Mouse (Mus musculus) liver, embryonic 16.5 days (tissue): ENCODE measurements around the gene Rnft2. TPM values are rescaled to one million over a fixed set of nuclear protein-coding genes. Genes with fewer than 3 reads are reported as not detected.

ENCODE experiments used
- ATAC-seq: fragments of 200-750 bp; cut with Nextera tagmentation; 2 replicates; pipeline ENCODE4 v1.8.0; 2017; ENCODE audit warnings: low read depth, mild to moderate bottlenecking, moderate number of reproducible peaks, moderate library complexity
- H3K27ac ChIP-seq: fragments of 300-500 bp; sonication (generic); 2 replicates; pipeline ENCODE4 v1.5.1; 2014; ENCODE audit warnings: mild to moderate bottlenecking, low read length
- H3K27me3 ChIP-seq: fragments of 300-500 bp; sonication (generic); 2 replicates; pipeline ENCODE4 v1.6.1; 2014; ENCODE audit warnings: low read depth, low read length, mixed read lengths; ENCODE audit not compliant: control insufficient read depth, insufficient read depth
- H3K36me3 ChIP-seq: fragments of 300-500 bp; sonication (generic); 2 replicates; pipeline ENCODE4 v1.6.1; 2014; ENCODE audit warnings: mild to moderate bottlenecking; ENCODE audit not compliant: control insufficient read depth, insufficient read depth
- H3K4me1 ChIP-seq: fragments of 300-500 bp; sonication (generic); 2 replicates; pipeline ENCODE4 v1.6.1; 2014; ENCODE audit warnings: low read depth, low read length, mixed read lengths; ENCODE audit not compliant: control insufficient read depth
- H3K4me2 ChIP-seq: fragments of 300-500 bp; sonication (generic); 2 replicates; pipeline ENCODE4 v1.6.1; 2014; ENCODE audit warnings: low read depth, low read length, mixed read lengths
- H3K4me3 ChIP-seq: fragments of 300-500 bp; sonication (generic); 2 replicates; pipeline ENCODE4 v1.5.1; 2014; ENCODE audit warnings: low read depth, mild to moderate bottlenecking, low read length
- H3K9ac ChIP-seq: fragments of 300-500 bp; sonication (generic); 2 replicates; pipeline ENCODE4 v1.6.1; 2014; ENCODE audit warnings: low read depth, low read length
- H3K9me3 ChIP-seq: fragments of 300-500 bp; sonication (generic); replicated peaks from 2 replicates; pipeline ENCODE4 v1.6.1; 2016; ENCODE audit warnings: low read length; ENCODE audit not compliant: control insufficient read depth
- WGBS: fragments of 180-500 bp; shearing (Covaris S2); extraction: QIAGEN DNeasy Blood & Tissue Kit; methylation state at CpG from one replicate; pipeline ENCODE4 v1.1.7; 2014; ENCODE audit not compliant: insufficient replicate concordance; 5-methylcytosine and 5-hydroxymethylcytosine counted together
- polyA plus RNA-seq: library from polyadenylated mRNA; unstranded; fragments of >200 nt; fragmentation: Nextera tagmentation; extraction: Ambion mirVana; gene quantifications from 2 replicates; pipeline ENCODE4 v1.2.1, GENCODE M21; 2015

Gene Rnft2
- polyA plus RNA-seq, 1 experiment from 2014 or later, result 0.19 TPM

- peak overlapping the region; percentile 38 for H3K4me3 ChIP-seq
- H3K4me1 ChIP-seq, result no peaks in the 10 kb centered on the region; the same call in none of the 2 replicates
- peak overlapping the region; percentile 44 for H3K4me2 ChIP-seq
- H3K9me3 ChIP-seq, result peaks cover 5% of the 10 kb centered on the region
- H3K27me3 ChIP-seq, result peaks cover 79% of the 10 kb centered on the region
- under 1% methylated on average over 27 of the region's 27 CpGs for WGBS
- ATAC-seq, result no peak
- no peak overlapping the region for H3K27ac ChIP-seq
- H3K9ac ChIP-seq, result no peak overlapping the region
- H3K36me3 ChIP-seq, result no peaks in the 10 kb centered on the region
These were observed 72.7 kb downstream of the Rnft2 start for GRCm38 (mm10) chr5:118172078-118172723.

GRCm38 (mm10) chr5:118171665-118172064, 73.3 kb downstream of the Rnft2 start:
- Histone ChIP-seq H3K9me3 (peaks cover 5% of the 10 kb centered on the region), H3K9ac (no peak overlapping the region), H3K36me3 (no peaks in the 10 kb centered on the region), H3K4me2 (peak overlapping the region; percentile 44), H3K4me3 (peak overlapping the region; percentile 38), H3K27me3 (peaks cover 79% of the 10 kb centered on the region), H3K4me1 (no peaks in the 10 kb centered on the region; the same call in none of the 2 replicates), H3K27ac (no peak overlapping the region)
- ATAC-seq, result no peak
- under 1% methylated on average over 36 of the region's 36 CpGs for WGBS

- H3K4me1 ChIP-seq, result no peaks in the 10 kb centered on the region; the same call in none of the 2 replicates
- peaks cover 79% of the 10 kb centered on the region for H3K27me3 ChIP-seq
- H3K4me2 ChIP-seq, result no peak overlapping the region
- H3K36me3 ChIP-seq, result no peaks in the 10 kb centered on the region
- H3K9me3 ChIP-seq, result peaks cover 5% of the 10 kb centered on the region
- no peak overlapping the region for H3K4me3 ChIP-seq
- H3K27ac ChIP-seq, result no peak overlapping the region
- no peak overlapping the region for H3K9ac ChIP-seq
- 1% methylated on average over 25 of the region's 25 CpGs for WGBS
- ATAC-seq, result no peak
These were observed 73.9 kb downstream of the Rnft2 start for GRCm38 (mm10) chr5:118170888-118171529.

GRCm38 (mm10) chr5:118169222-118170221, 75.4 kb downstream of the Rnft2 start:
- no peaks in the 10 kb centered on the region; the same call in none of the 2 replicates for H3K4me1 ChIP-seq
- H3K9ac ChIP-seq, result no peak overlapping the region
- peak overlapping the region; percentile 42 for H3K4me3 ChIP-seq
- peak overlapping the region; percentile 62 for H3K4me2 ChIP-seq
- peaks cover 75% of the 10 kb centered on the region for H3K27me3 ChIP-seq
- no peaks in the 10 kb centered on the region for H3K9me3 ChIP-seq
- WGBS, result 1% methylated on average over 110 of the region's 117 CpGs
- no peak for ATAC-seq
- no peak overlapping the region for H3K27ac ChIP-seq
- H3K36me3 ChIP-seq, result no peaks in the 10 kb centered on the region

- ATAC-seq, result no peak
- Histone ChIP-seq H3K27me3 (peaks cover 65% of the 10 kb centered on the region), H3K4me1 (no peaks in the 10 kb centered on the region; the same call in none of the 2 replicates), H3K9ac (no peak overlapping the region), H3K27ac (no peak overlapping the region), H3K36me3 (no peaks in the 10 kb centered on the region), H3K4me3 (no peak overlapping the region), H3K4me2 (no peak overlapping the region), H3K9me3 (no peaks in the 10 kb centered on the region)
- 54% methylated on average over 8 of the region's 8 CpGs for WGBS
These were observed 77.3 kb downstream of the Rnft2 start for GRCm38 (mm10) chr5:118167561-118167995.

GRCm38 (mm10) chr5:118165462-118165861, 79.5 kb downstream of the Rnft2 start:
- Histone ChIP-seq H3K9ac (no peak overlapping the region), H3K36me3 (no peaks in the 10 kb centered on the region), H3K27ac (no peak overlapping the region), H3K4me2 (no peak overlapping the region), H3K4me3 (no peak overlapping the region), H3K9me3 (no peaks in the 10 kb centered on the region), H3K4me1 (no peaks in the 10 kb centered on the region; the same call in 1 of the 2 replicates), H3K27me3 (peaks cover 56% of the 10 kb centered on the region)
- no peak for ATAC-seq

- 48% methylated on average over 12 of the region's 12 CpGs for WGBS
- Histone ChIP-seq H3K9me3 (no peaks in the 10 kb centered on the region), H3K27ac (no peak within 1 kb of the TSS), H3K4me2 (no peak within 1 kb of the TSS), H3K4me3 (no peak within 1 kb of the TSS), H3K27me3 (peaks cover 47% of the 10 kb centered on the region), H3K4me1 (no peaks in the 10 kb centered on the region; the same call in 1 of the 2 replicates), H3K9ac (no peak within 1 kb of the TSS), H3K36me3 (no peaks in the 10 kb centered on the region)
- ATAC-seq, result no peak
These were observed 80.3 kb downstream of the Rnft2 start, which contains the start of gene Hrk for GRCm38 (mm10) chr5:118164581-118164980. Hrk (plus strand) TSS chr5:118164648.

GRCm38 (mm10) chr5:118160691-118161090, 84.2 kb downstream of the Rnft2 start:
- H3K9ac ChIP-seq, result no peak overlapping the region
- H3K27me3 ChIP-seq, result peaks cover 25% of the 10 kb centered on the region
- H3K9me3 ChIP-seq, result no peaks in the 10 kb centered on the region
- peaks cover 4% of the 10 kb centered on the region; the same call in 1 of the 2 replicates for H3K4me1 ChIP-seq
- H3K4me2 ChIP-seq, result no peak overlapping the region
- H3K4me3 ChIP-seq, result no peak overlapping the region
- no peak for ATAC-seq
- WGBS, result 20% methylated on average over 4 of the region's 4 CpGs
- H3K27ac ChIP-seq, result no peak overlapping the region
- H3K36me3 ChIP-seq, result no peaks in the 10 kb centered on the region
